Mouse (Mus musculus) T-helper 1 cell (primary cell): ENCODE measurements around the gene Abhd15.

Source experiments
- in situ Hi-C: fragments of 300-600 bp; cut with MboI, MseI; formaldehyde crosslinking; loops from one replicate; pipeline ENCODE4 v1.15.1; 2025; ENCODE audit warnings: high pct_unique_total_duplicates

Gene Abhd15

GRCm38 (mm10) chr11:77493512-77494343 is 21.2 kb upstream of the Abhd15 start, which contains the start of gene Git1:
Git1 (plus strand) TSS chr11:77493562.
- in situ Hi-C loops, result no loop called here

GRCm38 (mm10) chr11:77494344-77494676 is 20.6 kb upstream of the Abhd15 start:
- in situ Hi-C loops, result no loop called here

- in situ Hi-C loops, result no loop called here
Measured at GRCm38 (mm10) chr11:77494782-77495181, 20.1 kb upstream of the Abhd15 start.

GRCm38 (mm10) chr11:77495507-77495906 is 19.4 kb upstream of the Abhd15 start:
- in situ Hi-C loops, result no loop called here

- in situ Hi-C loops, result no loop called here
Measured at GRCm38 (mm10) chr11:77497341-77497756, 17.6 kb upstream of the Abhd15 start.

GRCm38 (mm10) chr11:77497851-77498250 is 17.1 kb upstream of the Abhd15 start:
- in situ Hi-C loops, result no loop called here

GRCm38 (mm10) chr11:77498261-77499139 is 16.4 kb upstream of the Abhd15 start:
- in situ Hi-C loops, result no loop called here

- in situ Hi-C loops, result no loop called here
Measured at GRCm38 (mm10) chr11:77499354-77499753, 15.6 kb upstream of the Abhd15 start.

- in situ Hi-C loops, result no loop called here
Measured at GRCm38 (mm10) chr11:77500361-77501325, 14.3 kb upstream of the Abhd15 start.

GRCm38 (mm10) chr11:77501392-77501791 is 13.5 kb upstream of the Abhd15 start:
- in situ Hi-C loops, result no loop called here

- in situ Hi-C loops, result no loop called here
Measured at GRCm38 (mm10) chr11:77501971-77502370, 12.9 kb upstream of the Abhd15 start.

- in situ Hi-C loops, result no loop called here
Measured at GRCm38 (mm10) chr11:77502481-77502880, 12.4 kb upstream of the Abhd15 start.

GRCm38 (mm10) chr11:77503511-77503910 is 11.4 kb upstream of the Abhd15 start:
- in situ Hi-C loops, result no loop called here

GRCm38 (mm10) chr11:77504377-77504776 is 10.5 kb upstream of the Abhd15 start:
- in situ Hi-C loops, result no loop called here

GRCm38 (mm10) chr11:77505291-77505980 is 9.5 kb upstream of the Abhd15 start:
- in situ Hi-C loops, result no loop called here

GRCm38 (mm10) chr11:77506273-77506672 is 8.6 kb upstream of the Abhd15 start:
- in situ Hi-C loops, result no loop called here

- in situ Hi-C loops, result no loop called here
Measured at GRCm38 (mm10) chr11:77506941-77507340, 8.0 kb upstream of the Abhd15 start.

GRCm38 (mm10) chr11:77507426-77507825 is 7.5 kb upstream of the Abhd15 start:
- in situ Hi-C loops, result no loop called here

GRCm38 (mm10) chr11:77508068-77509021 is 6.6 kb upstream of the Abhd15 start:
- in situ Hi-C loops, result no loop called here

- in situ Hi-C loops, result no loop called here
Measured at GRCm38 (mm10) chr11:77511336-77511735, 3.6 kb upstream of the Abhd15 start.
